Mouse (Mus musculus): ENCODE measurements around the gene H2afx. TPM values are rescaled to one million over a fixed set of nuclear protein-coding genes. Genes with fewer than 3 reads are reported as not detected.

H2afx gene
- polyA plus RNA-seq (2014; fragmentation: Nextera tagmentation; extraction: Ambion mirVana): 98.1 and 128 TPM in 2 replicates

DNA sequence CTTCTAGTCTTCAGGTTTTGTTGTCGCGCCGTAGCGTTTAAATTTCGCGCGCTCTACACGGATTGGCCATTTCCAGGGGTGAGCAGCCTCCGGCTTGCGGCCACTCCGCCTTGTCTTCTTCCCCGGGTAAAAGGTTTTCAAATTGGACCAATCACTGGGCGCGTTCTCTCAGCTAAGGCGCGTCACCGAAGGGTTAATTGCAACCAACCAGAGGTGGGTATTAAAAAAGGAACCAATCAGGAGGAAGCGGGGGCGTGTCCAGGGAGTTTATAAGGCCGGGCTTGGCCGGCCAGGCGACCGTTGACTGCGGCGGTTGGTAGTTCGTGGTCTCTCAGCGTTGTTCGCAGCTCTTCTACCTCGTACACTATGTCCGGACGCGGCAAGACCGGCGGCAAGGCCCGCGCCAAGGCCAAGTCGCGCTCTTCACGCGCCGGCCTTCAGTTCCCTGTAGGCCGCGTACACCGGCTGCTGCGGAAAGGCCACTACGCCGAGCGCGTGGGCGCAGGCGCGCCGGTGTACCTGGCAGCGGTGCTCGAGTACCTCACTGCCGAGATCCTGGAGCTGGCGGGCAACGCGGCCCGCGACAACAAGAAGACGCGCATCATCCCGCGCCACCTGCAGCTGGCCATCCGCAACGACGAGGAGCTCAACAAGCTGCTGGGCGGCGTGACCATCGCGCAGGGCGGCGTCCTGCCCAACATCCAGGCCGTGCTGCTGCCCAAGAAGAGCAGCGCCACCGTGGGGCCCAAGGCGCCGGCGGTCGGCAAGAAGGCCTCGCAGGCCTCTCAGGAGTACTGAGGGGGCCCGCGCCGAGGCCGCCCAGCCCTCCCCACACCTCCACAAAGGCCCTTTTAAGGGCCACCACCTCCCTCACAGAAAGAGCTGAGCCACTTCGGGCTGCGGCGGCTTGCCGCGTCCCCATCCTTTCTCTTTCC, at the start of gene H2afx:
Gene H2afx (plus strand): TSS at position 299 of the 935 bp plus-strand sequence.
- peak within 1 kb of the TSS; percentile 89 for H3K27ac ChIP-seq (replicated peaks; ENCODE audit: low read depth, low read length)
- H3K4me1 ChIP-seq (ENCODE audit: control insufficient read depth, insufficient read depth, low read length): peaks cover 13% of the 10 kb centered on the region
- WGBS: under 1% methylated on average over 91 of the region's 91 CpGs
- H3K4me3 ChIP-seq (replicated peaks; ENCODE audit: low read depth, low read length): peak within 1 kb of the TSS; percentile 83
- DNase-seq (peak; percentile 99), ATAC-seq (ENCODE audit: low FRiP score, low TSS enrichment) (peak; percentile 97)
- H3K36me3 ChIP-seq (ENCODE audit: control insufficient read depth, insufficient read depth, low read length): peaks cover 38% of the 10 kb centered on the region
- no peaks in the 10 kb centered on the region for H3K9me3 ChIP-seq (ENCODE audit: control insufficient read depth, low read length)
- peak within 1 kb of the TSS; percentile 94 for H3K4me2 ChIP-seq (ENCODE audit: low read length)
- no peaks in the 10 kb centered on the region for H3K27me3 ChIP-seq (ENCODE audit: control insufficient read depth, insufficient read depth, low read length)
- H3K9ac ChIP-seq (replicated peaks; ENCODE audit: low read length): peak within 1 kb of the TSS; percentile 91

DNA sequence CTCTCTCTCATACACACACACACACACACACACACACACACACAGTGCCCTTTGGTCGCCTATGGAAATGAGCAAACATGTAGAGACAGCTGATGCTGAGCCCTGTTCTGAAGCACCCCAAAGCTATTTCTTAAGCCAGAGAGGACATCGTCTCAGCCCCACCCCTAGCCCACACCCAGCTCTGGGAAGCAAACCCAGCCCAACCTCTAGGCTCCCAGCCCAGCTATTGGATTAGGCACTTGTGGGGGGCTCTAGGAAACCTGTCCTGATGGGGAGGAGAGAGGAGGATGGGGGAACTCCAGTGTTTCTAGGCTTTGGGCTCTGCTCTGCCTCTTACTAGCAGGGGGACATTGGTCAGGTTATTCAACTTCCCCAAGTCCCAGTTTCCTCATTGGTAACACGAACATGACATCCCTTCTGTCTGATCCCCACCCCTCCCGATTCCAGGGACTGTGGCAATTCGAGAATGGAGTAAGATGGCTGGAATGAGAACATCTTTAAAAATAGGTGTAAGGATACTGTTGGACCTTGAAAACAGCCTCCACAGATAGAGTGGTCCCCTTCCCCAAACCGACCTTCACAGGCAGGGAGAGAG, 48.1 kb upstream of the H2afx start:
- DNase-seq: no peak
- Histone ChIP-seq H3K4me1 (ENCODE audit: control insufficient read depth, insufficient read depth, low read length) (peaks cover 23% of the 10 kb centered on the region; the same call in 1 of the 2 replicates), H3K27ac (replicated peaks; ENCODE audit: low read depth, low read length) (no peak overlapping the region), H3K4me2 (ENCODE audit: low read length) (peak overlapping the region; percentile 90), H3K27me3 (ENCODE audit: control insufficient read depth, insufficient read depth, low read length) (no peaks in the 10 kb centered on the region), H3K36me3 (ENCODE audit: control insufficient read depth, insufficient read depth, low read length) (peaks cover 16% of the 10 kb centered on the region), H3K9me3 (ENCODE audit: control insufficient read depth, low read length) (no peaks in the 10 kb centered on the region), H3K9ac (replicated peaks; ENCODE audit: low read length) (peak overlapping the region; percentile 96), H3K4me3 (replicated peaks; ENCODE audit: low read depth, low read length) (peak overlapping the region; percentile 88)
- WGBS: 8% methylated on average over 6 of the region's 6 CpGs
- no peak for ATAC-seq (ENCODE audit: low FRiP score, low TSS enrichment)

DNA sequence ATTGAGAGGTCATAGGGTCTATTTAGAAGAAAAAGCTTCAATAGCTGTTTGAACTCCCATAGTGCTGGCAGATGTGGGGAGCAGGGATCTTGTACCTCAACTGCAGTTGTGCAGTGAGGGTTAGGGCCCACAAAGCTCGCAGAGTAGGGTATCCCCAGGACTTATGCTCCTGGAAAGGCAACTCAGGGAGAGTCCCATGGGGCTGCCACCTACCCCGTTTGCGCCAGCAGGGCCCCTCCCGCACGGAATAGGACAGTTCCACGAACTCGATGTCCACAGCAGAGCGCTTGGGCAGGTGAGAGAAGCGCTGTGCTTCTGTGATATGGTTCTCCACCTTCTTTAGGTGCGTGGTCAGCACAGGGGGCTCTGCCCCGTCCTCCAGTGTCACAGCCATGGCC, 47.5 kb upstream of the H2afx start:
- no peak for ATAC-seq (ENCODE audit: low FRiP score, low TSS enrichment)
- Histone ChIP-seq H3K4me1 (ENCODE audit: control insufficient read depth, insufficient read depth, low read length) (peaks cover 23% of the 10 kb centered on the region; the same call in 1 of the 2 replicates), H3K36me3 (ENCODE audit: control insufficient read depth, insufficient read depth, low read length) (peaks cover 20% of the 10 kb centered on the region; the same call in 1 of the 2 replicates), H3K9ac (replicated peaks; ENCODE audit: low read length) (peak overlapping the region; percentile 96), H3K4me2 (ENCODE audit: low read length) (peak overlapping the region; percentile 90), H3K27ac (replicated peaks; ENCODE audit: low read depth, low read length) (peak overlapping the region; percentile 84), H3K4me3 (replicated peaks; ENCODE audit: low read depth, low read length) (peak overlapping the region; percentile 88), H3K27me3 (ENCODE audit: control insufficient read depth, insufficient read depth, low read length) (no peaks in the 10 kb centered on the region), H3K9me3 (ENCODE audit: control insufficient read depth, low read length) (no peaks in the 10 kb centered on the region)
- 2% methylated on average over 11 of the region's 11 CpGs for WGBS
- peak; percentile 41 for DNase-seq

DNA sequence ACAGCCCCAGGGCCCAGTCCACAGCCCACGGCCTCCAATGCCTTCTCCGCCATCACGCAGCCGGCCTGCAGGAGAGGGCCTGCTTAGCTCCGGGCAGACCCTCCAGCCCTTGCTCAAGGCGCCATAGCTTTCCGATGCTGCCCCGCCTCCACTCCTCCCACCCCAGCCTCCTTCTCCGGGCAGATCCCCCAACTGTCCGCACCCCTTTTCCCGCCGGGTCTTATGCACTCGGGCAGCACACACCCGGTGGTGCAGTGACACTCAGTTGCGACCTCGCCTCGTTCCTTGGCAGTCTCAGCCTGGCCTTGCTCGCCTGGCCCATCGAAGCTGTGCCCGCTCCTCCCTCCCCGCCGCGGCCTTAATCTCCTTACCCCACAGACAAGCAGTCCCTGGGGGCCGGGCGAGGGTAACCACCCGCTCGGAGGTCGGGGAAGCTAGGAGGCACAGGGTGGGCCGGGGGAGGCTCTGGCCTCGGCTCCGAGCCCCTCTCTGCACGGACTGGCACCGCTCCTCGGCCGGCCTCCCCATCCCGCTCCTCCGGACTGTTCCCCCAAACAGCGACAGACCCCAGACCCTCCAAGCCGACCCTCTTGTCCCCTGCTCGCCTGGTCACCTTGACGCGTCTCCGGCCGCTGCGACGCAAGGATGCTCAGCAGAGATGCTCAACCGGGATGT, 47.0 kb upstream of the H2afx start:
- H3K36me3 ChIP-seq (ENCODE audit: control insufficient read depth, insufficient read depth, low read length): peaks cover 25% of the 10 kb centered on the region
- DNase-seq (peak; percentile 80), ATAC-seq (ENCODE audit: low FRiP score, low TSS enrichment) (peak; percentile 71)
- H3K9ac ChIP-seq (replicated peaks; ENCODE audit: low read length): peak overlapping the region; percentile 96
- WGBS: under 1% methylated on average over 47 of the region's 47 CpGs
- peaks cover 23% of the 10 kb centered on the region; the same call in 1 of the 2 replicates for H3K4me1 ChIP-seq (ENCODE audit: control insufficient read depth, insufficient read depth, low read length)
- peak overlapping the region; percentile 84 for H3K27ac ChIP-seq (replicated peaks; ENCODE audit: low read depth, low read length)
- peak overlapping the region; percentile 90 for H3K4me2 ChIP-seq (ENCODE audit: low read length)
- no peaks in the 10 kb centered on the region for H3K9me3 ChIP-seq (ENCODE audit: control insufficient read depth, low read length)
- H3K4me3 ChIP-seq (replicated peaks; ENCODE audit: low read depth, low read length): peak overlapping the region; percentile 88
- H3K27me3 ChIP-seq (ENCODE audit: control insufficient read depth, insufficient read depth, low read length): no peaks in the 10 kb centered on the region

DNA sequence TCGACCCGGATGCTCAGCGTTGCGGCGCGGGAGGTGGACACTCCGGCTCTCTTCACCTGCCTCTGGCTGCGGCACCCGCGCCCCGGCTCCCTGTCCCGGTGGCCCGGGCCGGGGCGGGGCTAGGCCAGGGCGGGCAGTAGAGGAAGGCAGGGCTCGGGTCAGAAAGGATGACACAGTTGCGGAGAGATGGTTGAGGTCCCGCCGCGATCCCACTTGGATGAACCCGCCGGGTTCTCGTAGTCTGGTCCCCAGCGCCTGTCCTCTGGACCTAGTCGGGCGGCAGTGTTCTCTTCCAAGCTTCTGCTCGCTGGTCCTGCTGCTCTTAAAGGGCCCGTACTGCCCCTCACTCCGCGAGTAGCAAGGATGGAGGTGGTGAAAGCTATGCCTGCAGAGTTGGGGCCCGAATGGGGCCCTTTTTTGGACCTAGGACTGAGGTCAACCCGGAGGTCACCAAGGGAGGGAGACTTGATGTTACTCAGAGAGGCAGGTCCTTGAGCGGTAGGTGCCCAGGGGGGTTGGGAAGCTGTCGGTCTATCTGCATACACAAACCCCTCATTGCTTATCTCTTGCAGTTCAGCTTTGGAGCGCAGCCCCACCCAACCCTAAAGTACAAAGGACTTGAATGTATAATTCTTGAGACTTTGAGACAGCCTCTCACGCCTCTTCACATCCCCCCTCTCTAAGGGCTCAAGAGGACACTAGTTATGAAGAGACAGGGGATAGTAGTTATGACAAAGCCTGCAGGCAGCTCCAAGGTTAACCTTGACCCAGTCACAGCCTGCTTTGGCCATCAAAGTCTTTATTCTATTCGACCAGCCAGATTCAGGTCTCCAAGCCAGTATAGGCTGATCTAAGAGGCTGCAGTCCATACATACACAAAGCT, 46.2 kb upstream of the H2afx start, which contains the start of gene Abcg4:
Gene Abcg4 (minus strand): TSS at position 540 of the 883 bp plus-strand sequence.
- no peaks in the 10 kb centered on the region for H3K9me3 ChIP-seq (ENCODE audit: control insufficient read depth, low read length)
- H3K27me3 ChIP-seq (ENCODE audit: control insufficient read depth, insufficient read depth, low read length): no peaks in the 10 kb centered on the region
- peak within 1 kb of the TSS; percentile 96 for H3K9ac ChIP-seq (replicated peaks; ENCODE audit: low read length)
- WGBS: under 1% methylated on average over 38 of the region's 38 CpGs
- peak; percentile 77 for DNase-seq
- peak within 1 kb of the TSS; percentile 88 for H3K4me3 ChIP-seq (replicated peaks; ENCODE audit: low read depth, low read length)
- H3K36me3 ChIP-seq (ENCODE audit: control insufficient read depth, insufficient read depth, low read length): peaks cover 31% of the 10 kb centered on the region
- peak; percentile 69 for ATAC-seq (ENCODE audit: low FRiP score, low TSS enrichment)
- H3K4me2 ChIP-seq (ENCODE audit: low read length): peak within 1 kb of the TSS; percentile 90
- peak within 1 kb of the TSS; percentile 84 for H3K27ac ChIP-seq (replicated peaks; ENCODE audit: low read depth, low read length)
- peaks cover 23% of the 10 kb centered on the region; the same call in 1 of the 2 replicates for H3K4me1 ChIP-seq (ENCODE audit: control insufficient read depth, insufficient read depth, low read length)

DNA sequence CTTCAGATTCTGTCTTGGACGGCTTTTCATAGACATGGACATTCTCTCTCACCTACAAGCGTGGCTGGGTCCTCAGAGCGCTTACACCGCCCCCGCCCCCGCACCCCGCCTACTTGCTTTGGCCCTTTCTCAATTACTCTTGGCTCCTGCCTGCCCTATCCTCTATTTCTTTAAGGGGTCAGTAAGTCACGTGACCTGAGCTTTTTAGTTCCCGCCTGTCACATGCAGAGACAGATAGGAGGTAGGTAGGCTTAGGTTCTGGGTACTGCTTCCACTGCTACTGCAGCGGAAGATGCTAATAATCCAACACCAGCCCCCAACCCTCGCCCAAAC, 45.6 kb upstream of the H2afx start:
- 6% methylated on average over 11 of the region's 11 CpGs for WGBS
- peak overlapping the region; percentile 90 for H3K4me2 ChIP-seq (ENCODE audit: low read length)
- H3K27ac ChIP-seq (replicated peaks; ENCODE audit: low read depth, low read length): peak overlapping the region; percentile 84
- H3K36me3 ChIP-seq (ENCODE audit: control insufficient read depth, insufficient read depth, low read length): peaks cover 35% of the 10 kb centered on the region
- no peak for ATAC-seq (ENCODE audit: low FRiP score, low TSS enrichment)
- no peaks in the 10 kb centered on the region for H3K27me3 ChIP-seq (ENCODE audit: control insufficient read depth, insufficient read depth, low read length)
- peaks cover 23% of the 10 kb centered on the region; the same call in 1 of the 2 replicates for H3K4me1 ChIP-seq (ENCODE audit: control insufficient read depth, insufficient read depth, low read length)
- H3K4me3 ChIP-seq (replicated peaks; ENCODE audit: low read depth, low read length): peak overlapping the region; percentile 88
- H3K9ac ChIP-seq (replicated peaks; ENCODE audit: low read length): peak overlapping the region; percentile 96
- DNase-seq: peak; percentile 40
- no peaks in the 10 kb centered on the region for H3K9me3 ChIP-seq (ENCODE audit: control insufficient read depth, low read length)

DNA sequence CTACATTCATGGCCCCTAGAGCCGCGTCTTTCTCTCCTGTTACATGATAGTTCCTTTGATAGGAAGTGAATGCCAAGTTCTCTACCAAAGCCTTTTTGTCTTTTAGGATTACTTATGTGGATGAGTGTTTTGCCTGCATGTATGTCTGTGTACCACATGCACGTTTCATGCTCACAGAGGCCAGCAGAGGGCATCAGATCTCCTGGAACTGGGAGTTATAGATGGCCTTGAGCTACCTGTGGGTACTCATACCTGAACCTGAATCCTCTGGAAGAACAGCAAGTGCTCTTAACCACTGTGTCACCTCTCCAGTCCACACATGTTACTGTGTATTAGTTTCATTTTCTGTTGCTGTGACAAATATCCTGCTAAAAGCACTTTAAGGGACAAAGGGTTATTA, 42.0 kb upstream of the H2afx start:
- H3K4me3 ChIP-seq (replicated peaks; ENCODE audit: low read depth, low read length): no peak overlapping the region
- H3K9ac ChIP-seq (replicated peaks; ENCODE audit: low read length): no peak overlapping the region
- peaks cover 12% of the 10 kb centered on the region; the same call in 1 of the 2 replicates for H3K4me1 ChIP-seq (ENCODE audit: control insufficient read depth, insufficient read depth, low read length)
- peaks cover 64% of the 10 kb centered on the region for H3K36me3 ChIP-seq (ENCODE audit: control insufficient read depth, insufficient read depth, low read length)
- H3K27ac ChIP-seq (replicated peaks; ENCODE audit: low read depth, low read length): no peak overlapping the region
- ATAC-seq (ENCODE audit: low FRiP score, low TSS enrichment) (no peak), DNase-seq (peak; percentile 74)
- WGBS: 68% methylated on average over 3 of the region's 3 CpGs
- H3K4me2 ChIP-seq (ENCODE audit: low read length): no peak overlapping the region
- no peaks in the 10 kb centered on the region for H3K27me3 ChIP-seq (ENCODE audit: control insufficient read depth, insufficient read depth, low read length)
- H3K9me3 ChIP-seq (ENCODE audit: control insufficient read depth, low read length): no peaks in the 10 kb centered on the region

All from midbrain, embryonic 14.5 days (tissue).